Mouse (Mus musculus): Measurements from ENCODE around the gene Polm.

DNA sequence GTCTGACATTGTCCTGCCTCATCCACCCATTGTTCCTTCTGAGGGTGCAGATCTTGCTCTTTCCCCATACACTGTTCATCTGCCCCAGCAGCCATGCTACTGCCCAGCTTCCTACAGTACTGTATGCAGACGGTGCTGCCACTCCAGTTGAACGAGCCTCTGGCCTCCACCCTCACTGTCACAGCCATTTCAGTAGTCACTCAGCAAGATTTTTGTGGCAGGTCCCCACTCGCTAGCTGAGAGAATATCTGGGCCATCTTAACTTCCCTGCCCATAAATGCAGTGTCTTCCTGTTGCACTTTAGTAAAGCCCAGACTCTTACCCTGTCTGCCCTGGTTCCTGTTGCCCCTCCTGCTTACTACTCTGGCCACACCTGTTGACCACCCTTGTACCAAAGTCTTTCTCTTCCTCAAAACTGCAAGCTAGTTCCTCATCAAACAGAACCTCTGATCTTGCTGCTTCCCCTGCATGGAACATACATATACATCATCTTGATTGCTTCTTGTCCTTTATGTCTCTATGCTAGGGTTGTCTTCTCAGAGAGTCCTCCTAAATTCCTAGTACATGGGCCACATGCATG lies 48.0 kb downstream of the Polm start:
- no peak for TF ChIP-seq CTCF (IDR thresholded peaks at IDR 0.05; ENCODE audit: control insufficient read depth, insufficient read depth, insufficient read length)
- TF ChIP-seq FOSL1 (IDR thresholded peaks at IDR 0.05; ENCODE audit: insufficient read depth, low read length, poor library complexity, severe bottlenecking): no peak
- TF ChIP-seq MYOG (IDR thresholded peaks at IDR 0.05; ENCODE audit: control insufficient read depth, extremely low read depth, insufficient read length): no peak

All from C2C12 (cell line).